Mouse (Mus musculus) ovary, postnatal 14 days (tissue): Measurements from ENCODE around the gene Osbpl5.
"Not testable (repeated sequence)": the region's sequence is repeated elsewhere in the genome, so short reads cannot be mapped to it uniquely, and the experiment has no call there.

Experiments used
- DNase-seq: peaks from one replicate; pipeline ENCODE4 v3.0.0; 2022; ENCODE audit warnings: low spot score

The Osbpl5 gene

DNA sequence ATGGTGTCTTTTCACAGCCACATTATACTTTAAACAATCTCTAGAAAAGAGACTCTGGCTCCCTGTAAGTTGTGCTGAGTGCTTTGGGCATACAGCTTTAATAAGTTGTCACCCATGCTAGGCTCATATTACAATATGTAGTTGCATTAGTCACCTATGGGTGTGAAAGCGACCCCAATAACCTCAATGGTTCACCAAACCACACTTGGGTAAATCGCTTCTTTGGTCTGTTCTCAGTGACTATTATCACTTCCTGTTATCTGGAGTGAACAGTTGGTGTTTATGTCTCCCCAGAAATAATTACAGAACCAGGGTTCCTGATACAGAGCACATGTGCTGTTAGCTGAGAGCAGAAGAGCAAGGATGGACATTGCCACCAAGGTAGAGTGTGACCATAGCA, 112.8 kb downstream of the Osbpl5 start:
- DNase-seq, result not testable (repeated sequence)
